Mouse (Mus musculus) WW6 (cell line): Measurements from ENCODE around the gene Pla1a.

Source experiments
- DNase-seq: peaks from one replicate; pipeline ENCODE4 v3.0.0-alpha.2; 2013; ENCODE audit warnings: low read depth, low spot score

The Pla1a gene

GRCm38 (mm10) chr16:38434295-38434795, 1.4 kb upstream of the Pla1a start:
- DNase-seq: no peak

- DNase-seq: no peak
Observed at GRCm38 (mm10) chr16:38433514-38433913, 569 bp upstream of the Pla1a start.

- no peak for DNase-seq
Observed at GRCm38 (mm10) chr16:38431446-38432185, 1.3 kb downstream of the Pla1a start.

GRCm38 (mm10) chr16:38425799-38426198, 7.1 kb downstream of the Pla1a start:
- DNase-seq: no peak

- DNase-seq: no peak
Observed at GRCm38 (mm10) chr16:38425374-38425773, 7.6 kb downstream of the Pla1a start.

GRCm38 (mm10) chr16:38414953-38415352, 18.0 kb downstream of the Pla1a start:
- no peak for DNase-seq

GRCm38 (mm10) chr16:38408416-38408815, 24.5 kb downstream of the Pla1a start:
- no peak for DNase-seq

GRCm38 (mm10) chr16:38407584-38407983, 25.4 kb downstream of the Pla1a start:
- peak; percentile 55 for DNase-seq

- DNase-seq: no peak
Observed at GRCm38 (mm10) chr16:38406708-38407107, 26.2 kb downstream of the Pla1a start.

- DNase-seq: no peak
Observed at GRCm38 (mm10) chr16:38406293-38406692, 26.7 kb downstream of the Pla1a start.

- no peak for DNase-seq
Observed at GRCm38 (mm10) chr16:38403639-38404038, 29.3 kb downstream of the Pla1a start.

GRCm38 (mm10) chr16:38401468-38401867, 31.5 kb downstream of the Pla1a start:
- DNase-seq: no peak

- DNase-seq: no peak
Observed at GRCm38 (mm10) chr16:38400311-38400960, 32.5 kb downstream of the Pla1a start.

GRCm38 (mm10) chr16:38399531-38400231, 33.3 kb downstream of the Pla1a start:
- DNase-seq: no peak

GRCm38 (mm10) chr16:38399076-38399475, 33.9 kb downstream of the Pla1a start:
- no peak for DNase-seq

- DNase-seq: no peak
Observed at GRCm38 (mm10) chr16:38398266-38398665, 34.7 kb downstream of the Pla1a start.

- no peak for DNase-seq
Observed at GRCm38 (mm10) chr16:38396155-38396554, 36.8 kb downstream of the Pla1a start.

- DNase-seq: no peak
Observed at GRCm38 (mm10) chr16:38395060-38395730, 37.8 kb downstream of the Pla1a start.

- DNase-seq: no peak
Observed at GRCm38 (mm10) chr16:38394191-38394618, 38.7 kb downstream of the Pla1a start.

GRCm38 (mm10) chr16:38392126-38392894, 40.6 kb downstream of the Pla1a start:
- no peak for DNase-seq

GRCm38 (mm10) chr16:38390322-38390721, 42.6 kb downstream of the Pla1a start:
- DNase-seq: no peak
